Mouse (Mus musculus): ENCODE data around the gene Pigv. TPM values are rescaled to one million over a fixed set of nuclear protein-coding genes. Genes with fewer than 3 reads are reported as not detected.

Gene Pigv
- total and polyA plus RNA-seq, 3 experiments: 7.9 to 12.0 TPM; not detected in 1

- TF ChIP-seq MEF2A (IDR thresholded peaks at IDR 0.05; ENCODE audit: extremely low read depth, insufficient replicate concordance, low read depth, low read length, poor library complexity, severe bottlenecking): no peak
- TF ChIP-seq NELFE (IDR thresholded peaks at IDR 0.05; ENCODE audit: low read depth, low read length): no peak
- TF ChIP-seq UBTF (IDR thresholded peaks at IDR 0.05; ENCODE audit: borderline replicate concordance, insufficient read depth, low read depth, low read length): no peak
- Histone ChIP-seq H3K4me3 (ENCODE audit: control insufficient read depth in 1 of 2, insufficient read depth in 1 of 2, low read depth in 2 of 2, low read length in 2 of 2) (no peak overlapping the region), H3K27me3 (ENCODE audit: control insufficient read depth in 1 of 2, insufficient read depth in 2 of 2, low read length in 2 of 2) (no peaks in the 10 kb centered on the region), H3K36me3 (ENCODE audit: control insufficient read depth in 1 of 2, insufficient read depth in 2 of 2, low read length in 2 of 2) (no peaks in the 10 kb centered on the region; a peak in 1 of 4 replicates), H3K9ac (ENCODE audit: control insufficient read depth, low read depth, low read length, poor library complexity, severe bottlenecking) (no peak overlapping the region), H3K4me1 (ENCODE audit: control insufficient read depth in 1 of 2, insufficient read depth in 2 of 2, low read length in 2 of 2) (no peaks in the 10 kb centered on the region), H3K27ac (ENCODE audit: control insufficient read depth, low read depth, low read length) (no peak overlapping the region), H3K79me2 (ENCODE audit: control insufficient read depth, insufficient read depth, low read length, poor library complexity) (no peaks in the 10 kb centered on the region; the same call in 1 of the 2 replicates), H3K9me3 (replicated peaks; ENCODE audit: insufficient read depth, low read length) (no peaks in the 10 kb centered on the region)
- DNase-seq (ENCODE audit: low read depth, low spot score): no peak
Observed at GRCm38 (mm10) chr4:133626621-133627020, 45.8 kb downstream of the Pigv start.

- H3K4me1 ChIP-seq (ENCODE audit: control insufficient read depth in 1 of 2, insufficient read depth in 2 of 2, low read length in 2 of 2): no peaks in the 10 kb centered on the region
Observed at GRCm38 (mm10) chr4:133626221-133626620, 46.2 kb downstream of the Pigv start.

GRCm38 (mm10) chr4:133625621-133626071, 46.8 kb downstream of the Pigv start:
- Histone ChIP-seq H3K79me2 (ENCODE audit: control insufficient read depth, insufficient read depth, low read length, poor library complexity) (no peaks in the 10 kb centered on the region), H3K27ac (ENCODE audit: control insufficient read depth, low read depth, low read length) (no peak overlapping the region), H3K36me3 (ENCODE audit: control insufficient read depth in 1 of 2, insufficient read depth in 2 of 2, low read length in 2 of 2) (no peaks in the 10 kb centered on the region; a peak in 1 of 4 replicates), H3K9me3 (replicated peaks; ENCODE audit: insufficient read depth, low read length) (no peaks in the 10 kb centered on the region), H3K27me3 (ENCODE audit: control insufficient read depth in 1 of 2, insufficient read depth in 2 of 2, low read length in 2 of 2) (no peaks in the 10 kb centered on the region), H3K4me1 (ENCODE audit: control insufficient read depth in 1 of 2, insufficient read depth in 2 of 2, low read length in 2 of 2) (no peaks in the 10 kb centered on the region), H3K9ac (ENCODE audit: control insufficient read depth, low read depth, low read length, poor library complexity, severe bottlenecking) (no peak overlapping the region), H3K4me3 (ENCODE audit: control insufficient read depth in 1 of 2, insufficient read depth in 1 of 2, low read depth in 2 of 2, low read length in 2 of 2) (no peak overlapping the region)
- TF ChIP-seq GABPA (IDR thresholded peaks at IDR 0.05; ENCODE audit: low read depth, low read length) (no peak), KAT2A (conservative IDR thresholded peaks at IDR 0.05; ENCODE audit: low read depth, low read length) (no peak), POLR2AphosphoS5 (IDR thresholded peaks at IDR 0.05; ENCODE audit: borderline replicate concordance, low read depth, low read length) (no peak), ZKSCAN1 (IDR thresholded peaks at IDR 0.05; ENCODE audit: low read depth, low read length) (no peak), MAFK (IDR thresholded peaks at IDR 0.05; ENCODE audit: borderline replicate concordance, low read depth, low read length) (no peak), CHD1 (IDR thresholded peaks at IDR 0.05; ENCODE audit: low read depth, low read length) (no peak), MYC (IDR thresholded peaks at IDR 0.05; ENCODE audit: low read depth, low read length) (no peak), ETS1 (IDR thresholded peaks at IDR 0.05; ENCODE audit: low read depth, low read length) (no peak), USF1 (IDR thresholded peaks at IDR 0.05; ENCODE audit: low read depth, low read length) (no peak), BHLHE40 (IDR thresholded peaks at IDR 0.05; ENCODE audit: borderline replicate concordance, low read depth, low read length) (no peak), MEF2A (IDR thresholded peaks at IDR 0.05; ENCODE audit: extremely low read depth, insufficient replicate concordance, low read depth, low read length, poor library complexity, severe bottlenecking) (no peak), MYB (IDR thresholded peaks at IDR 0.05; ENCODE audit: low read depth, low read length) (no peak), CTCF (IDR thresholded peaks at IDR 0.05 in 2 of 3, conservative IDR thresholded peaks at IDR 0.05 in 1 of 3; ENCODE audit: control insufficient read depth in 1 of 3, insufficient read depth in 1 of 3, low read depth in 2 of 3, low read length in 3 of 3, poor library complexity in 1 of 3, severe bottlenecking in 1 of 3) (no peak), NELFE (IDR thresholded peaks at IDR 0.05; ENCODE audit: low read depth, low read length) (no peak), TAL1 (IDR thresholded peaks at IDR 0.05; ENCODE audit: low read length) (no peak), MAX (IDR thresholded peaks at IDR 0.05; ENCODE audit: low read length) (no peak)
- no peak for DNase-seq (ENCODE audit: low read depth, low spot score)

More at GRCm38 (mm10) chr4:133626221-133626620, 46.2 kb downstream of the Pigv start:
- Histone ChIP-seq H3K9ac (ENCODE audit: control insufficient read depth, low read depth, low read length, poor library complexity, severe bottlenecking) (no peak overlapping the region), H3K9me3 (replicated peaks; ENCODE audit: insufficient read depth, low read length) (no peaks in the 10 kb centered on the region), H3K27ac (ENCODE audit: control insufficient read depth, low read depth, low read length) (no peak overlapping the region; the same call in 1 of the 2 replicates), H3K27me3 (ENCODE audit: control insufficient read depth in 1 of 2, insufficient read depth in 2 of 2, low read length in 2 of 2) (no peaks in the 10 kb centered on the region), H3K4me3 (ENCODE audit: control insufficient read depth in 1 of 2, insufficient read depth in 1 of 2, low read depth in 2 of 2, low read length in 2 of 2) (no peak overlapping the region), H3K79me2 (ENCODE audit: control insufficient read depth, insufficient read depth, low read length, poor library complexity) (no peaks in the 10 kb centered on the region), H3K36me3 (ENCODE audit: control insufficient read depth in 1 of 2, insufficient read depth in 2 of 2, low read length in 2 of 2) (no peaks in the 10 kb centered on the region; a peak in 1 of 4 replicates)
- TF ChIP-seq NRF1 (IDR thresholded peaks at IDR 0.05; ENCODE audit: insufficient read depth, low read depth, low read length, poor library complexity, severe bottlenecking): no peak
- TF ChIP-seq E2F4 (IDR thresholded peaks at IDR 0.05; ENCODE audit: borderline replicate concordance, low read depth, low read length): no peak
- TF ChIP-seq MAZ (IDR thresholded peaks at IDR 0.05; ENCODE audit: low read depth, low read length): no peak
- TF ChIP-seq POLR2AphosphoS5 (IDR thresholded peaks at IDR 0.05; ENCODE audit: borderline replicate concordance, low read depth, low read length): no peak
- no peak for TF ChIP-seq SIN3A (IDR thresholded peaks at IDR 0.05; ENCODE audit: low read length)
- DNase-seq (ENCODE audit: low read depth, low spot score): no peak
